Mouse (Mus musculus) midbrain, postnatal 0 days (tissue): ENCODE results near the gene Paf1. TPM values are rescaled to one million over a fixed set of nuclear protein-coding genes. Genes with fewer than 3 reads are reported as not detected.

Experiments
- ATAC-seq: fragments of 200-750 bp; cut with Nextera tagmentation; 2 replicates; pipeline ENCODE4 v1.8.0; 2017; ENCODE audit warnings: moderate number of reproducible peaks, mild to moderate bottlenecking, moderate TSS enrichment, moderate library complexity; ENCODE audit not compliant: low FRiP score
- DNase-seq: peaks from one replicate; pipeline ENCODE4 v3.0.0-alpha.2; 2015; ENCODE audit warnings: low spot score
- H3K27ac ChIP-seq: fragments of 300-500 bp; sonication (generic); 2 replicates; pipeline ENCODE4 v1.5.1; 2014; ENCODE audit warnings: low read depth, mild to moderate bottlenecking, low read length, mixed read lengths
- H3K27me3 ChIP-seq: fragments of 300-500 bp; sonication (generic); 2 replicates; pipeline ENCODE4 v1.6.1; 2014; ENCODE audit warnings: low read length, control low read depth, mixed read lengths; ENCODE audit not compliant: insufficient read depth
- H3K36me3 ChIP-seq: fragments of 300-500 bp; sonication (generic); 2 replicates; pipeline ENCODE4 v1.6.1; 2014; ENCODE audit warnings: low read length, control low read depth, mixed read lengths; ENCODE audit not compliant: insufficient read depth
- H3K4me1 ChIP-seq: fragments of 300-500 bp; sonication (generic); 2 replicates; pipeline ENCODE4 v1.6.1; 2014; ENCODE audit warnings: mild to moderate bottlenecking, control low read depth, antibody characterized with exemption, low read length, mixed read lengths; ENCODE audit not compliant: insufficient read depth
- H3K4me2 ChIP-seq: fragments of 300-500 bp; sonication (generic); 2 replicates; pipeline ENCODE4 v1.6.1; 2014; ENCODE audit warnings: low read depth, mild to moderate bottlenecking, low read length, mixed read lengths; ENCODE audit not compliant: poor library complexity, severe bottlenecking
- H3K4me3 ChIP-seq: fragments of 300-500 bp; sonication (generic); 2 replicates; pipeline ENCODE4 v1.5.1; 2014; ENCODE audit warnings: low read depth, mild to moderate bottlenecking, low read length, moderate library complexity
- H3K9ac ChIP-seq: fragments of 300-500 bp; sonication (generic); replicated peaks from 2 replicates; pipeline ENCODE4 v1.6.1; 2014; ENCODE audit warnings: mild to moderate bottlenecking, low read length, moderate library complexity, mixed read lengths; ENCODE audit not compliant: poor library complexity, severe bottlenecking
- H3K9me3 ChIP-seq: fragments of 300-500 bp; sonication (generic); 2 replicates; pipeline ENCODE4 v1.6.1; 2016; ENCODE audit warnings: low read length, control low read depth
- CTCF ChIP-seq: IDR thresholded peaks from 2 replicates; pipeline ENCODE4 v1.5.1; 2016; ENCODE audit warnings: antibody characterized with exemption, mild to moderate bottlenecking
- WGBS: fragments of 180-500 bp; shearing (Covaris S2); extraction: QIAGEN DNeasy Blood & Tissue Kit; methylation state at CpG from one replicate; pipeline ENCODE4 v1.1.7; 2014; 5-methylcytosine and 5-hydroxymethylcytosine counted together
- polyA plus RNA-seq: library from polyadenylated mRNA; unstranded; fragments of >200 nt; fragmentation: Nextera tagmentation; extraction: Ambion mirVana; gene quantifications from 2 replicates; pipeline ENCODE4 v1.2.1, GENCODE M21; 2015
- total RNA-seq: library from RNA; depleted of rRNA; stranded (reverse); fragments of >200 nt; gene quantifications from 2 replicates; pipeline ENCODE4 v1.2.3, GENCODE M21; 2014

Gene Paf1
- total and polyA plus RNA-seq, 2 experiments from 2014 or later: 84.2 to 89.3 TPM

GRCm38 (mm10) chr7:28357984-28358383 lies 34.8 kb upstream of the Paf1 start:
- Histone ChIP-seq H3K27me3 (no peaks in the 10 kb centered on the region), H3K4me3 (no peak overlapping the region), H3K9me3 (no peaks in the 10 kb centered on the region), H3K4me1 (no peaks in the 10 kb centered on the region), H3K36me3 (peaks cover 26% of the 10 kb centered on the region), H3K9ac (peak overlapping the region; percentile 34; the same call in 1 of the 2 replicates), H3K27ac (peak overlapping the region; percentile 2), H3K4me2 (no peak overlapping the region)
- ATAC-seq: no peak
- 2% methylated on average over 5 of the region's 5 CpGs for WGBS
- no peak for TF ChIP-seq CTCF
- no peak for DNase-seq

DNA sequence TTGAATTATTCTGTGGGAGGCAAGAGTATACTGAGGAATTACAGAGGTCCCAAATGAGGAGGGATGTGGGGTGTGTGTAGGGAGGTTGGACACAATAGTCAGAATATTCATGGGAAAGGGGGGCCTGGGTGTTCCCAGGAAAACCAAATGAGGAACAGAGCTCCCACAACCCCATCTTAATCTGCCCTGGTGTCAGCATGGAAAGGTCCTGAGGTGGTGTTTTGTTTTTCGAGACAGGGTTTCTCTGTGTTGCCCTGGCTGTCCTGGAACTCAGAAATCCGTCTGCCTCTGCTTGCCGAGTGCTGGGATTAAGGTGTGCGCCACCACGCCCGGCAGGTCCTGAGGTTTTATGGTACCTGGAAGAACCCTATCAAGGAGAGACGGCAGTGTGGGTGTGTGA lies 34.3 kb upstream of the Paf1 start:
- no peaks in the 10 kb centered on the region for H3K4me1 ChIP-seq
- H3K27ac ChIP-seq: peak overlapping the region; percentile 2; the same call in 1 of the 2 replicates
- H3K9ac ChIP-seq: no peak overlapping the region
- no peak overlapping the region for H3K4me2 ChIP-seq
- no peak for DNase-seq
- H3K27me3 ChIP-seq: no peaks in the 10 kb centered on the region
- WGBS: 40% methylated on average over 7 of the region's 7 CpGs
- ATAC-seq: no peak
- peaks cover 21% of the 10 kb centered on the region for H3K36me3 ChIP-seq
- no peak for TF ChIP-seq CTCF
- no peaks in the 10 kb centered on the region for H3K9me3 ChIP-seq
- H3K4me3 ChIP-seq: no peak overlapping the region

- TF ChIP-seq CTCF: no peak
- Histone ChIP-seq H3K4me3 (no peak overlapping the region), H3K36me3 (peaks cover 23% of the 10 kb centered on the region), H3K9me3 (no peaks in the 10 kb centered on the region), H3K27ac (no peak overlapping the region), H3K9ac (no peak overlapping the region), H3K4me2 (no peak overlapping the region), H3K4me1 (no peaks in the 10 kb centered on the region), H3K27me3 (no peaks in the 10 kb centered on the region)
- ATAC-seq: no peak
- WGBS: 91% methylated on average over 10 of the region's 10 CpGs
- DNase-seq: no peak
Observed at GRCm38 (mm10) chr7:28359854-28360253, 32.9 kb upstream of the Paf1 start.

GRCm38 (mm10) chr7:28360291-28360690 lies 32.5 kb upstream of the Paf1 start:
- peaks cover 24% of the 10 kb centered on the region for H3K36me3 ChIP-seq
- ATAC-seq (no peak), DNase-seq (no peak)
- H3K27me3 ChIP-seq: no peaks in the 10 kb centered on the region
- H3K4me3 ChIP-seq: no peak overlapping the region
- no peak overlapping the region for H3K4me2 ChIP-seq
- TF ChIP-seq CTCF: no peak
- WGBS: 94% methylated on average over 6 of the region's 6 CpGs
- no peaks in the 10 kb centered on the region for H3K4me1 ChIP-seq
- H3K9me3 ChIP-seq: no peaks in the 10 kb centered on the region
- no peak overlapping the region for H3K9ac ChIP-seq
- H3K27ac ChIP-seq: no peak overlapping the region

- Histone ChIP-seq H3K27me3 (no peaks in the 10 kb centered on the region), H3K9me3 (no peaks in the 10 kb centered on the region), H3K9ac (no peak overlapping the region), H3K4me3 (no peak overlapping the region), H3K36me3 (peaks cover 24% of the 10 kb centered on the region), H3K4me2 (no peak overlapping the region), H3K4me1 (no peaks in the 10 kb centered on the region), H3K27ac (no peak overlapping the region)
- no peak for TF ChIP-seq CTCF
- ATAC-seq (no peak), DNase-seq (no peak)
- WGBS: 97% methylated on average over 20 of the region's 20 CpGs
Observed at GRCm38 (mm10) chr7:28361647-28362341, 31.0 kb upstream of the Paf1 start.

DNA sequence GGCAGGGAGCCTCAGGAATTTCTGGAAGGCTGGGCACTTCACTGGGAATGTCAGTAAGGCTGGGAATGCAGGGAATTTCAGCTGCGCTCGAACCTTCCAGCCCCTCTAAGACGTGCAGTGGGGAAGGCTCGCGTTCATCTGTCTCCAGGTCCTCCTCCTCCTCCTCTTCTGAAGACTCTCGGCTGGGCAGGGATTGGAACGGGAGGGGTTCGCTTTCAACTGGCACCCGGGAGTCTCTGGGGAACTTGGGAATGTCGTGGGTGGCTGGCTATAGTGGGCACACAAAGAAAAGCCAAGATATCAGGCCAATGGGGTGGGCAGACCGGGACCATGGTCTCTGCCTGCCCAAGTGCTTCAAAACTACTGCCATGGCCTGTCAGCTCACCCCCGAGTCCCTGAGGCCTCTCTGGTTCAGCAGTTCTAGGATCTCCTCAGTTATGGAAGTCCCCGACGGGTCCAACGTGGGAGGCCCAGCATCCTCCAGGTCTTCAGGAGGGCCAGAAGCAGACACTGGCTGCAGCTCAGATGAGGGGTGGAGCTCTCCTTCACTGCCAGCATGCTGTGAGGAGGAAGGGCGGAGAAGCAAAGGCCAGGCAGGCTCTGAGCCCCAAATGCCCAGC lies 30.2 kb upstream of the Paf1 start:
- H3K27me3 ChIP-seq: no peaks in the 10 kb centered on the region
- ATAC-seq: no peak
- no peak for DNase-seq
- no peaks in the 10 kb centered on the region for H3K9me3 ChIP-seq
- no peak overlapping the region for H3K4me2 ChIP-seq
- no peak overlapping the region for H3K27ac ChIP-seq
- H3K9ac ChIP-seq: no peak overlapping the region
- H3K36me3 ChIP-seq: peaks cover 24% of the 10 kb centered on the region
- H3K4me3 ChIP-seq: no peak overlapping the region
- 81% methylated on average over 16 of the region's 16 CpGs for WGBS
- no peak for TF ChIP-seq CTCF
- no peaks in the 10 kb centered on the region for H3K4me1 ChIP-seq
